Mouse (Mus musculus) hindbrain, embryonic 12.5 days (tissue): ENCODE results near the gene Fmo2. TPM values are rescaled to one million over a fixed set of nuclear protein-coding genes. Genes with fewer than 3 reads are reported as not detected.

Source experiments
- ATAC-seq: fragments of 200-750 bp; cut with Nextera tagmentation; 2 replicates; pipeline ENCODE4 v1.8.0; 2017; ENCODE audit warnings: moderate TSS enrichment; ENCODE audit not compliant: low FRiP score
- H3K27ac ChIP-seq: fragments of 300-500 bp; sonication (generic); 2 replicates; pipeline ENCODE4 v1.5.1; 2016; ENCODE audit warnings: mild to moderate bottlenecking
- H3K27me3 ChIP-seq: fragments of 300-500 bp; sonication (generic); 2 replicates; pipeline ENCODE4 v1.6.1; 2016; ENCODE audit warnings: mild to moderate bottlenecking
- H3K36me3 ChIP-seq: fragments of 300-500 bp; sonication (generic); 2 replicates; pipeline ENCODE4 v1.6.1; 2016; ENCODE audit warnings: mild to moderate bottlenecking
- H3K4me1 ChIP-seq: fragments of 300-500 bp; sonication (generic); 2 replicates; pipeline ENCODE4 v1.6.1; 2016
- H3K4me2 ChIP-seq: fragments of 300-500 bp; sonication (generic); replicated peaks from 2 replicates; pipeline ENCODE4 v1.6.1; 2016; ENCODE audit warnings: mild to moderate bottlenecking
- H3K4me3 ChIP-seq: fragments of 300-500 bp; sonication (generic); 2 replicates; pipeline ENCODE4 v1.5.1; 2016; ENCODE audit warnings: mild to moderate bottlenecking
- H3K9ac ChIP-seq: fragments of 300-500 bp; sonication (generic); 2 replicates; pipeline ENCODE4 v1.6.1; 2016; ENCODE audit warnings: mild to moderate bottlenecking, moderate library complexity
- H3K9me3 ChIP-seq: fragments of 300-500 bp; sonication (generic); replicated peaks from 2 replicates; pipeline ENCODE4 v1.6.1; 2016; ENCODE audit warnings: mild to moderate bottlenecking
- WGBS: fragments of 180-500 bp; shearing (Covaris S2); methylation state at CpG from one replicate; pipeline ENCODE4 v1.1.7; 2016; 5-methylcytosine and 5-hydroxymethylcytosine counted together
- polyA plus RNA-seq: library from polyadenylated mRNA; unstranded; fragments of >200 nt; fragmentation: Nextera tagmentation; extraction: Ambion mirVana; gene quantifications from 2 replicates; pipeline ENCODE4 v1.2.1, GENCODE M21; 2016

The Fmo2 gene
- polyA plus RNA-seq, 1 experiment from 2014 or later, result not detected

GRCm38 (mm10) chr1:162859996-162860605 lies 38.4 kb downstream of the Fmo2 start:
- Histone ChIP-seq H3K36me3 (no peaks in the 10 kb centered on the region), H3K4me2 (no peak overlapping the region), H3K4me1 (peaks cover 21% of the 10 kb centered on the region), H3K27me3 (no peaks in the 10 kb centered on the region), H3K9ac (no peak overlapping the region), H3K4me3 (no peak overlapping the region), H3K27ac (peak overlapping the region; percentile 40; the same call in 1 of the 2 replicates), H3K9me3 (no peaks in the 10 kb centered on the region)
- WGBS, result 75% methylated on average over 9 of the region's 9 CpGs
- no peak for ATAC-seq

GRCm38 (mm10) chr1:162859545-162859976 lies 39.0 kb downstream of the Fmo2 start:
- H3K9ac ChIP-seq, result no peak overlapping the region
- no peaks in the 10 kb centered on the region for H3K36me3 ChIP-seq
- H3K4me2 ChIP-seq, result 0 out of 2 replicates have a peak overlapping the region, but pooled peaks have one; percentile 45
- peak; percentile 33; the same call in 1 of the 2 replicates for ATAC-seq
- 57% methylated on average over 10 of the region's 10 CpGs for WGBS
- H3K4me3 ChIP-seq, result no peak overlapping the region
- H3K27me3 ChIP-seq, result no peaks in the 10 kb centered on the region
- H3K27ac ChIP-seq, result peak overlapping the region; percentile 40
- H3K9me3 ChIP-seq, result no peaks in the 10 kb centered on the region
- H3K4me1 ChIP-seq, result peaks cover 21% of the 10 kb centered on the region

- Histone ChIP-seq H3K27ac (peak overlapping the region; percentile 70), H3K36me3 (no peaks in the 10 kb centered on the region), H3K4me1 (peaks cover 21% of the 10 kb centered on the region), H3K9ac (0 out of 2 replicates have a peak overlapping the region, but pooled peaks have one; percentile 32), H3K9me3 (no peaks in the 10 kb centered on the region), H3K4me3 (no peak overlapping the region), H3K4me2 (peak overlapping the region; percentile 45), H3K27me3 (no peaks in the 10 kb centered on the region)
- peak; percentile 69 for ATAC-seq
- WGBS, result 46% methylated on average over 12 of the region's 12 CpGs
Measured at GRCm38 (mm10) chr1:162858748-162859130, 39.8 kb downstream of the Fmo2 start.

- Histone ChIP-seq H3K36me3 (no peaks in the 10 kb centered on the region), H3K4me2 (peak overlapping the region; percentile 45), H3K9ac (no peak overlapping the region), H3K27ac (peak overlapping the region; percentile 72), H3K4me3 (no peak overlapping the region), H3K9me3 (no peaks in the 10 kb centered on the region), H3K27me3 (no peaks in the 10 kb centered on the region), H3K4me1 (peaks cover 21% of the 10 kb centered on the region)
- WGBS, result 53% methylated on average over 18 of the region's 18 CpGs
- ATAC-seq, result no peak
Measured at GRCm38 (mm10) chr1:162857766-162858747, 40.5 kb downstream of the Fmo2 start.

- H3K4me3 ChIP-seq, result no peak overlapping the region
- H3K4me1 ChIP-seq, result peaks cover 7% of the 10 kb centered on the region
- H3K4me2 ChIP-seq, result no peak overlapping the region
- no peaks in the 10 kb centered on the region for H3K9me3 ChIP-seq
- no peak overlapping the region for H3K9ac ChIP-seq
- H3K27ac ChIP-seq, result no peak overlapping the region
- H3K36me3 ChIP-seq, result no peaks in the 10 kb centered on the region
- WGBS, result 69% methylated on average over 3 of the region's 3 CpGs
- no peaks in the 10 kb centered on the region for H3K27me3 ChIP-seq
- no peak for ATAC-seq
Measured at GRCm38 (mm10) chr1:162853812-162854482, 44.6 kb downstream of the Fmo2 start.

- Histone ChIP-seq H3K4me3 (no peak overlapping the region), H3K4me1 (no peaks in the 10 kb centered on the region), H3K9me3 (no peaks in the 10 kb centered on the region), H3K27me3 (no peaks in the 10 kb centered on the region), H3K27ac (no peak overlapping the region), H3K9ac (no peak overlapping the region), H3K36me3 (no peaks in the 10 kb centered on the region), H3K4me2 (no peak overlapping the region)
- WGBS, result 94% methylated on average over 6 of the region's 6 CpGs
- ATAC-seq, result no peak
Measured at GRCm38 (mm10) chr1:162847554-162847953, 51.0 kb downstream of the Fmo2 start.

GRCm38 (mm10) chr1:162840211-162840610 lies 58.3 kb downstream of the Fmo2 start:
- 96% methylated on average over 9 of the region's 9 CpGs for WGBS
- Histone ChIP-seq H3K4me3 (no peak overlapping the region), H3K27me3 (no peaks in the 10 kb centered on the region), H3K4me2 (no peak overlapping the region), H3K9ac (no peak overlapping the region), H3K4me1 (no peaks in the 10 kb centered on the region), H3K9me3 (no peaks in the 10 kb centered on the region), H3K36me3 (no peaks in the 10 kb centered on the region), H3K27ac (no peak overlapping the region)
- ATAC-seq, result no peak

- H3K27me3 ChIP-seq, result no peaks in the 10 kb centered on the region
- no peak for ATAC-seq
Measured at GRCm38 (mm10) chr1:162838976-162839375, 59.5 kb downstream of the Fmo2 start.

GRCm38 (mm10) chr1:162834342-162834741 lies 64.2 kb downstream of the Fmo2 start:
- Histone ChIP-seq H3K4me3 (no peak overlapping the region), H3K27ac (no peak overlapping the region), H3K27me3 (no peaks in the 10 kb centered on the region), H3K36me3 (no peaks in the 10 kb centered on the region), H3K4me2 (no peak overlapping the region), H3K4me1 (peaks cover 15% of the 10 kb centered on the region), H3K9me3 (no peaks in the 10 kb centered on the region), H3K9ac (no peak overlapping the region)
- WGBS, result 86% methylated on average over 5 of the region's 5 CpGs
- no peak for ATAC-seq

More at GRCm38 (mm10) chr1:162838976-162839375, 59.5 kb downstream of the Fmo2 start:
- Histone ChIP-seq H3K36me3 (no peaks in the 10 kb centered on the region), H3K9me3 (no peaks in the 10 kb centered on the region), H3K9ac (no peak overlapping the region), H3K27ac (no peak overlapping the region), H3K4me2 (no peak overlapping the region), H3K4me1 (no peaks in the 10 kb centered on the region), H3K4me3 (no peak overlapping the region)
- WGBS, result 93% methylated on average over 6 of the region's 6 CpGs

- H3K9ac ChIP-seq, result no peak overlapping the region
- H3K9me3 ChIP-seq, result no peaks in the 10 kb centered on the region; the same call in 1 of the 2 replicates
- H3K36me3 ChIP-seq, result no peaks in the 10 kb centered on the region
- no peaks in the 10 kb centered on the region for H3K27me3 ChIP-seq
- 0 out of 2 replicates have a peak overlapping the region, but pooled peaks have one; percentile 9 for H3K4me3 ChIP-seq
- WGBS, result 28% methylated on average over 5 of the region's 5 CpGs
- peak overlapping the region; percentile 79; the same call in 1 of the 2 replicates for H3K27ac ChIP-seq
- ATAC-seq, result peak; percentile 70
- peaks cover 15% of the 10 kb centered on the region for H3K4me1 ChIP-seq
- peak overlapping the region; percentile 43 for H3K4me2 ChIP-seq
Measured at GRCm38 (mm10) chr1:162832574-162832953, 66.0 kb downstream of the Fmo2 start.

- WGBS, result 4% methylated on average over 5 of the region's 5 CpGs
- H3K4me3 ChIP-seq, result 0 out of 2 replicates have a peak overlapping the region, but pooled peaks have one; percentile 9
Measured at GRCm38 (mm10) chr1:162831838-162832573, 66.5 kb downstream of the Fmo2 start.

More at GRCm38 (mm10) chr1:162831838-162832573, 66.5 kb downstream of the Fmo2 start:
- Histone ChIP-seq H3K27ac (peak overlapping the region; percentile 79), H3K9me3 (no peaks in the 10 kb centered on the region; the same call in 1 of the 2 replicates), H3K36me3 (no peaks in the 10 kb centered on the region), H3K9ac (no peak overlapping the region), H3K4me1 (peaks cover 15% of the 10 kb centered on the region), H3K27me3 (no peaks in the 10 kb centered on the region), H3K4me2 (peak overlapping the region; percentile 43)
- ATAC-seq, result peak; percentile 98
